Mouse (Mus musculus) brain, embryonic 14.5 days (tissue): ENCODE data around the gene Npy4r.

Source experiments
- CTCF ChIP-seq: fragments of 200-500 bp; IDR thresholded peaks from 2 replicates; pipeline ENCODE4 v1.5.1; 2012; ENCODE audit warnings: inconsistent platforms, mild to moderate bottlenecking, moderate library complexity, borderline replicate concordance; ENCODE audit not compliant: insufficient read depth, insufficient read length; ENCODE audit errors: extremely low read depth
- POLR2A ChIP-seq: fragments of 200-500 bp; IDR thresholded peaks from 2 replicates; pipeline ENCODE4 v1.6.1; 2012; ENCODE audit warnings: mild to moderate bottlenecking, inconsistent platforms, borderline replicate concordance; ENCODE audit not compliant: poor library complexity, insufficient read depth, insufficient read length, severe bottlenecking; ENCODE audit errors: extremely low read depth

DNA sequence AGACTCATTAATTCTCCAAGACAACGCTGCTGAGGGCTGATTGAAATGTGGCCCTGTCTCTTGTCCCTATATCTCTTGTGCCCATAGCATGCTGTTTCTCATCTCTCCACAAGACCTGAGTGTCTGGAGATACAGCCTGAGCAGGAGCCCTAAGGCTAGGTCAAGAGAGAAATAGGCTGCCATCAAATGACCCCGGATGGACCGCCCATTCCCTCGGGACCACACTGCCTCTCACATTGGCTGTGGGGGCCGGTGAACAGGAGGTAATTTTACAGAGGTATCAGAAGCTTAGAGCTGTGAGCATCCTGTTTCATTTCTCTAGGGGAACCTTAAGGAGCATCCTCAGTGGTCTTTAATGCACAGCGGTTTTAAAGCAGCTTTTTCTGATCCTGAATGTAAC lies 21.1 kb downstream of the Npy4r start:
- TF ChIP-seq POLR2A (no peak), CTCF (no peak)
